Comparison of ENCODE assay signal across 23 mouse cellular contexts in the genomic region with DNA sequence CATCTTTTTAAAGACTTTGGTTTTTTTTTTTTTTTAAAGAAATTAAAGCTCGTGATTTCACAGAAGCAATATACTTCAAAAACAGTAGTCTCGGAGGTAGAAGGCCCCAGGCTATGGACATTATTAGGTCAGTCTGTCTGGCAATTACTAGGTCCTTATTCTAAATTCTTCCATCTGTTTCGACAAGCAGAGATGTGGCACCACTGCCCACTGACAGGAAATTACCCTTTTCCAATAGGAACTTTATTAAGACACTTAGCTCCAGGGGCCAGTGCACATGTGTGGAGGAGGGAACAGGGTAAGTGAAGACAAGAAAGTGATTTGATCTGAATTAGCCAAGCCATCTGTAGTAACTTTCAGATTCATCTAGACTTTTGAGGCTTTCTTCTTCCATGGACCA. TPM values are rescaled to one million over a fixed set of nuclear protein-coding genes. Genes with fewer than 3 reads are reported as not detected.
A peak's percentile ranks its signal among the peaks of the same experiment; 100 is the strongest.
DNase-seq lines count a peak whose midpoint lies in the region; ATAC-seq and TF ChIP-seq lines count a peak whose summit lies in the region.
"Had no signal": no experiment of that assay in that cellular context is flagged by ENCODE, and none has a peak within 500 bp of the region (broad histone marks: within the 10 kb centered on the region; RNA-seq: fewer than 3 reads in every experiment).

No protein-coding gene starts in this region.

- TF ChIP-seq CTCF in liver, postnatal 0 days (IDR thresholded peaks at IDR 0.05; ENCODE audit: low read depth): no peak

- no peaks in the 10 kb centered on the region; the same call in none of the 2 replicates for H3K36me3 ChIP-seq in liver, postnatal 0 days (replicated peaks; ENCODE audit: insufficient read depth, low read length)
- H3K36me3 ChIP-seq in liver, embryonic 11.5 days (ENCODE audit: control insufficient read depth, insufficient read depth, low read length): peaks cover 5% of the 10 kb centered on the region; the same call in 1 of the 2 replicates
- H3K36me3 ChIP-seq in limb, embryonic 10.5 days: peaks cover 49% of the 10 kb centered on the region

- peak overlapping the region; percentile 88 for H3K27ac ChIP-seq in liver, postnatal 0 days (ENCODE audit: low read depth)
- H3K27ac ChIP-seq in liver, embryonic 11.5 days (ENCODE audit: low read depth, low read length): no peak overlapping the region
- peak overlapping the region; percentile 67; the same call in 1 of the 2 replicates for H3K27ac ChIP-seq in limb, embryonic 10.5 days
- H3K27ac ChIP-seq: embryonic facial prominence, embryonic 13.5 days; forebrain, embryonic 12.5 days; forebrain, embryonic 15.5 days; heart, adult 2 months; hindbrain, embryonic 12.5 days; hindbrain, embryonic 15.5 days had no signal

- WGBS in liver, postnatal 0 days (ENCODE audit: insufficient replicate concordance): 87% methylated on average over 3 of the region's 3 CpGs
- WGBS in liver, embryonic 11.5 days: 82% methylated on average over 3 of the region's 3 CpGs
- WGBS in limb, embryonic 10.5 days: 29% methylated on average over 3 of the region's 3 CpGs

- TF ChIP-seq EP300 in liver, postnatal 0 days (IDR thresholded peaks at IDR 0.05; ENCODE audit: low read depth): no peak

- peak; percentile 13 for DNase-seq in embryo, embryonic 11 days
- DNase-seq in embryo, embryonic 10.5 days (ENCODE audit: low spot score): no peak
- DNase-seq in liver, postnatal 0 days: no peak
- DNase-seq in liver, embryonic 11.5 days (ENCODE audit: low spot score): no peak
- peak; percentile 55 for DNase-seq in limb, embryonic 10.5 days (ENCODE audit: low spot score)
- DNase-seq in cerebellum, adult 11 months: no peak
- no peak for DNase-seq in lung, postnatal 25 days (ENCODE audit: low spot score)
- DNase-seq: adrenal gland, adult 8-10 months; adrenal gland, postnatal 25 days; cerebellum, adult 18-20 months; cerebellum, adult 9-10 months; cerebellum, postnatal 25 days; gastrocnemius, postnatal 10 days; gastrocnemius, postnatal 36 days; heart, adult 2 months had no signal

- no peak for ATAC-seq in liver, postnatal 0 days
- ATAC-seq in liver, embryonic 11.5 days (replicated peaks; ENCODE audit: low FRiP score): no peak
- ATAC-seq: activated CD4-positive, CD25-positive, alpha-beta regulatory T cell, adult 4 months; forebrain, embryonic 15.5 days had no signal

- no peak overlapping the region for H3K4me2 ChIP-seq in liver, postnatal 0 days (ENCODE audit: low read depth, low read length)
- H3K4me2 ChIP-seq in liver, embryonic 11.5 days: no peak overlapping the region
- H3K4me2 ChIP-seq: embryonic facial prominence, embryonic 13.5 days; forebrain, embryonic 12.5 days; forebrain, embryonic 15.5 days; heart, embryonic 11.5 days; hindbrain, embryonic 12.5 days; hindbrain, embryonic 15.5 days had no signal

- no peak overlapping the region for H3K4me3 ChIP-seq in liver, postnatal 0 days (ENCODE audit: low read depth, low read length)
- no peak overlapping the region for H3K4me3 ChIP-seq in liver, embryonic 11.5 days (ENCODE audit: low read depth, low read length)
- H3K4me3 ChIP-seq in limb, embryonic 10.5 days: no peak overlapping the region
- H3K4me3 ChIP-seq: embryonic facial prominence, embryonic 13.5 days; erythroblast, embryonic 14.5 days; forebrain, embryonic 12.5 days; forebrain, embryonic 15.5 days; heart, adult 2 months; hindbrain, embryonic 12.5 days; hindbrain, embryonic 15.5 days had no signal

- no peaks in the 10 kb centered on the region for H3K9me3 ChIP-seq in liver, postnatal 0 days (ENCODE audit: low read length)
- no peaks in the 10 kb centered on the region for H3K9me3 ChIP-seq in liver, embryonic 11.5 days (ENCODE audit: control insufficient read depth, low read length)
- no peaks in the 10 kb centered on the region for H3K9me3 ChIP-seq in limb, embryonic 10.5 days (replicated peaks)
- H3K9me3 ChIP-seq: embryonic facial prominence, embryonic 13.5 days; forebrain, embryonic 12.5 days; forebrain, embryonic 15.5 days; hindbrain, embryonic 12.5 days; hindbrain, embryonic 15.5 days had no signal

- peaks cover 25% of the 10 kb centered on the region for H3K4me1 ChIP-seq in liver, postnatal 0 days (ENCODE audit: insufficient read depth)
- peaks cover 18% of the 10 kb centered on the region for H3K4me1 ChIP-seq in liver, embryonic 11.5 days (replicated peaks; ENCODE audit: control insufficient read depth, insufficient read depth, low read length)
- peaks cover 51% of the 10 kb centered on the region for H3K4me1 ChIP-seq in limb, embryonic 10.5 days

- H3K9ac ChIP-seq in liver, postnatal 0 days (replicated peaks): no peak overlapping the region
- H3K9ac ChIP-seq in liver, embryonic 11.5 days (ENCODE audit: low read depth, low read length): no peak overlapping the region
- H3K9ac ChIP-seq: embryonic facial prominence, embryonic 13.5 days; forebrain, embryonic 12.5 days; forebrain, embryonic 15.5 days; hindbrain, embryonic 12.5 days; hindbrain, embryonic 15.5 days had no signal

- H3K27me3 ChIP-seq in liver, postnatal 0 days (ENCODE audit: insufficient read depth, low read length): no peaks in the 10 kb centered on the region
- H3K27me3 ChIP-seq in liver, embryonic 11.5 days (replicated peaks; ENCODE audit: control insufficient read depth, insufficient read depth, low read length): no peaks in the 10 kb centered on the region
- H3K27me3 ChIP-seq in limb, embryonic 10.5 days (ENCODE audit: low read depth, poor library complexity, severe bottlenecking): no peaks in the 10 kb centered on the region
- H3K27me3 ChIP-seq: embryonic facial prominence, embryonic 13.5 days; forebrain, embryonic 12.5 days; forebrain, embryonic 15.5 days; hindbrain, embryonic 12.5 days; hindbrain, embryonic 15.5 days had no signal

RNA-seq across cellular contexts. Expression of a gene that starts 19.6 kb away (rescaled TPM):
- polyA plus RNA-seq in liver, postnatal 0 days (2015; fragmentation: Nextera tagmentation; extraction: Ambion mirVana): 224 and 247 TPM in 2 replicates
- polyA plus RNA-seq in liver, embryonic 11.5 days (2014; fragmentation: Nextera tagmentation; extraction: Ambion mirVana): 107 and 114 TPM in 2 replicates
- polyA plus RNA-seq in limb, embryonic 10.5 days (2016; fragmentation: Nextera tagmentation; extraction: Ambion mirVana): 156 and 181 TPM in 2 replicates

RNA-seq across cellular contexts. Expression of a gene that starts 36.6 kb away (rescaled TPM):
- polyA plus RNA-seq in liver, postnatal 0 days (2015; fragmentation: Nextera tagmentation; extraction: Ambion mirVana): 0.78 and 1.0 TPM in 2 replicates
- 1.8 and 3.1 TPM in 2 replicates for polyA plus RNA-seq in liver, embryonic 11.5 days (2014; fragmentation: Nextera tagmentation; extraction: Ambion mirVana)
- polyA plus RNA-seq in limb, embryonic 10.5 days (2016; fragmentation: Nextera tagmentation; extraction: Ambion mirVana): 12.3 and 13.5 TPM in 2 replicates
- polyA plus RNA-seq: erythroblast, embryonic 14.5 days had no signal

Comparison
In these comparisons a context has a peak if more than half of its experiments do, and no peak if none do; other contexts are left out.
1. DNase-seq: peak in embryo, embryonic 11 days (single experiment) and limb, embryonic 10.5 days (single experiment); none in embryo, embryonic 10.5 days (single experiment), liver, postnatal 0 days (single experiment), liver, embryonic 11.5 days (single experiment), cerebellum, adult 11 months (single experiment) and lung, postnatal 25 days (single experiment).